Mouse (Mus musculus): ENCODE data around the gene Mapk14.

Mapk14 gene

GRCm38 (mm10) chr17:28785036-28785435, 93.9 kb downstream of the Mapk14 start:
- DNase-seq = no peak

- DNase-seq = no peak
Measured at GRCm38 (mm10) chr17:28787507-28787906, 96.4 kb downstream of the Mapk14 start.

GRCm38 (mm10) chr17:28797031-28797430, 105.9 kb downstream of the Mapk14 start:
- no peak for DNase-seq

Measured in cerebellum, postnatal 14 days (tissue).